Mouse (Mus musculus) midbrain, embryonic 11.5 days (tissue): Measurements from ENCODE around the gene Gm45716. TPM values are rescaled to one million over a fixed set of nuclear protein-coding genes. Genes with fewer than 3 reads are reported as not detected.

ENCODE experiments used
- ATAC-seq: fragments of 200-750 bp; cut with Nextera tagmentation; 2 replicates; pipeline ENCODE4 v1.8.0; 2017; ENCODE audit warnings: moderate TSS enrichment, moderate library complexity; ENCODE audit not compliant: low FRiP score
- DNase-seq: peaks from one replicate; pipeline ENCODE4 v3.0.0; 2015; ENCODE audit warnings: low spot score; ENCODE audit errors: missing footprints
- H3K27ac ChIP-seq: fragments of 300-500 bp; sonication (generic); 2 replicates; pipeline ENCODE4 v1.5.1; 2014; ENCODE audit warnings: low read depth, low read length
- H3K27me3 ChIP-seq: fragments of 300-500 bp; sonication (generic); 2 replicates; pipeline ENCODE4 v1.6.1; 2014; ENCODE audit warnings: mild to moderate bottlenecking, low read length, moderate library complexity, mixed read lengths; ENCODE audit not compliant: control insufficient read depth, insufficient read depth
- H3K36me3 ChIP-seq: fragments of 300-500 bp; sonication (generic); 2 replicates; pipeline ENCODE4 v1.6.1; 2014; ENCODE audit warnings: mild to moderate bottlenecking, low read length, moderate library complexity, mixed read lengths; ENCODE audit not compliant: control insufficient read depth, insufficient read depth
- H3K4me1 ChIP-seq: fragments of 300-500 bp; sonication (generic); 2 replicates; pipeline ENCODE4 v1.6.1; 2014; ENCODE audit warnings: low read length; ENCODE audit not compliant: control insufficient read depth, insufficient read depth
- H3K4me2 ChIP-seq: fragments of 300-500 bp; sonication (generic); 2 replicates; pipeline ENCODE4 v1.6.1; 2014; ENCODE audit warnings: mild to moderate bottlenecking, moderate library complexity
- H3K4me3 ChIP-seq: fragments of 300-500 bp; sonication (generic); 2 replicates; pipeline ENCODE4 v1.5.1; 2014; ENCODE audit warnings: low read depth, low read length
- H3K9ac ChIP-seq: fragments of 300-500 bp; sonication (generic); 2 replicates; pipeline ENCODE4 v1.6.1; 2014; ENCODE audit warnings: low read length
- H3K9me3 ChIP-seq: fragments of 300-500 bp; sonication (generic); 2 replicates; pipeline ENCODE4 v1.6.1; 2016; ENCODE audit warnings: low read length; ENCODE audit not compliant: control insufficient read depth
- WGBS: fragments of 180-500 bp; shearing (Covaris S2); extraction: QIAGEN DNeasy Blood & Tissue Kit; methylation state at CpG from one replicate; pipeline ENCODE4 v1.1.7; 2014; 5-methylcytosine and 5-hydroxymethylcytosine counted together
- polyA plus RNA-seq: library from polyadenylated mRNA; unstranded; fragments of >200 nt; fragmentation: Nextera tagmentation; extraction: Ambion mirVana; gene quantifications from 2 replicates; pipeline ENCODE4 v1.2.1, GENCODE M21; 2014

The Gm45716 gene
- polyA plus RNA-seq, 1 experiment from 2014 or later: 19.3 TPM

DNA sequence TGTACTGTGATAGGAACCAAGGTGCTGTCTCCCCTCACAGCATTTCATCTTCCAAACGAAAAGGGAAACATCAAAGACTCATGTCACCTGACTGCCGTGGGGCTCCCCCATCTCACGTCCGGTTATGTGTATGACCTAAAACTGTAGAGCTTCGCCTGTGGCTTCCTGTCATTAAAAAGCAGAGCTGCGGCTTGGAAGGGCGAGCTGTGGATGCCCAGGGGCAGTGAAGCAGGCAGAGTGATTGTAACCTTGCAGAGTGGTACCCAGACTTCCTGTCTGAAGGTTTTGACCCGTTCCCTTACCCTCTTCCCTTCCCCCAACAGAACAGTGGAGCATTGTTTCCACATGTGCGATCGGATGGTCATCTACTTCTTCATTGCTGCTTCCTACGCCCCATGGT, 76.7 kb downstream of the Gm45716 start:
- ATAC-seq (no peak), DNase-seq (no peak)
- no peaks in the 10 kb centered on the region; the same call in 1 of the 2 replicates for H3K4me1 ChIP-seq
- no peak overlapping the region for H3K4me2 ChIP-seq
- H3K36me3 ChIP-seq: peaks cover 17% of the 10 kb centered on the region
- no peaks in the 10 kb centered on the region; the same call in 1 of the 2 replicates for H3K27me3 ChIP-seq
- H3K4me3 ChIP-seq: no peak overlapping the region
- no peak overlapping the region for H3K9ac ChIP-seq
- H3K9me3 ChIP-seq: no peaks in the 10 kb centered on the region
- H3K27ac ChIP-seq: no peak overlapping the region
- 87% methylated on average over 11 of the region's 11 CpGs for WGBS

DNA sequence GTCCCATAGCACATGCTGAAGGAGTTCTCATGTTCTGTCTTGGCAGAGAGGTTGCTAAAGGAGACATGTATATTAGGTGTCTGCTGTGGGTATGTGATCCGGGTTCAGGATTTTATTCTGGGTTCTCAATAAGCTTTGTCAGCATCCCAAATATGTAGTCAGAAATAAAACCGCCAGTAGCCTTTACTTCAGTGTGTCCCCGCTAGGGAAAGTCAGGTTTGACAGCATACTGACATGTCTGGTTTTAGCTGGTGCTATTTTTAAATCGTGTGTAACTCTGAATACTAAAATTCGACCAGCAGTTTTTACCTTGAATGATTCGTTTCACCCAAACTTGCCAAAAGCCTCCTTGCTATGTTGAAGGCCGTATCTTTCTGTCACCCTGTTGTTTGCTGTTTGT, 78.1 kb downstream of the Gm45716 start:
- Histone ChIP-seq H3K4me3 (no peak overlapping the region), H3K4me1 (peaks cover 2% of the 10 kb centered on the region; the same call in 1 of the 2 replicates), H3K9ac (no peak overlapping the region), H3K27me3 (no peaks in the 10 kb centered on the region; the same call in 1 of the 2 replicates), H3K9me3 (no peaks in the 10 kb centered on the region), H3K27ac (no peak overlapping the region), H3K36me3 (peaks cover 17% of the 10 kb centered on the region), H3K4me2 (no peak overlapping the region)
- no peak for DNase-seq
- 91% methylated on average over 7 of the region's 7 CpGs for whole genome bisulfite sequencing
- ATAC-seq: no peak

DNA sequence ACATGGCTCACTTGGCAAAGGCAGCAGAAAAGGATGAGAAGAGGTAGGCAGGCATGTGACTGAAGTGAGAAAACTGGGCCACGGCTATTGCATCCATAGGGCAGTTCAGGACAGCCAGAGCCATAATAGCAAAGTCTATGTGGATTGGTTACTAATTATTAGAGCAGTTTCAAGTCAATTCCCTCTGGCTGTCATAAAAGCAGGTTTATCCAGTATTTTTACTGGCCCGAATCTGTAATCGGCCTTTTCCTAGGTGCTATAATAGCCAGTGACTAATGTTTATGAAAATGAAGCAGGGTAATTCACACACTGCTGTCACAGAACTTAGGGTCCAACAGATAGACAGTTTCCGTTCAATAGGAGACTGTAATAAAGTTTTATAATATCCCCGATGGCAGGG, 81.5 kb downstream of the Gm45716 start:
- WGBS: 83% methylated on average over 5 of the region's 5 CpGs
- Histone ChIP-seq H3K36me3 (no peaks in the 10 kb centered on the region), H3K4me1 (peaks cover 2% of the 10 kb centered on the region; the same call in 1 of the 2 replicates), H3K27me3 (no peaks in the 10 kb centered on the region; the same call in 1 of the 2 replicates), H3K9ac (no peak overlapping the region), H3K9me3 (no peaks in the 10 kb centered on the region), H3K4me2 (no peak overlapping the region), H3K27ac (no peak overlapping the region), H3K4me3 (no peak overlapping the region)
- no peak for ATAC-seq
- no peak for DNase-seq

DNA sequence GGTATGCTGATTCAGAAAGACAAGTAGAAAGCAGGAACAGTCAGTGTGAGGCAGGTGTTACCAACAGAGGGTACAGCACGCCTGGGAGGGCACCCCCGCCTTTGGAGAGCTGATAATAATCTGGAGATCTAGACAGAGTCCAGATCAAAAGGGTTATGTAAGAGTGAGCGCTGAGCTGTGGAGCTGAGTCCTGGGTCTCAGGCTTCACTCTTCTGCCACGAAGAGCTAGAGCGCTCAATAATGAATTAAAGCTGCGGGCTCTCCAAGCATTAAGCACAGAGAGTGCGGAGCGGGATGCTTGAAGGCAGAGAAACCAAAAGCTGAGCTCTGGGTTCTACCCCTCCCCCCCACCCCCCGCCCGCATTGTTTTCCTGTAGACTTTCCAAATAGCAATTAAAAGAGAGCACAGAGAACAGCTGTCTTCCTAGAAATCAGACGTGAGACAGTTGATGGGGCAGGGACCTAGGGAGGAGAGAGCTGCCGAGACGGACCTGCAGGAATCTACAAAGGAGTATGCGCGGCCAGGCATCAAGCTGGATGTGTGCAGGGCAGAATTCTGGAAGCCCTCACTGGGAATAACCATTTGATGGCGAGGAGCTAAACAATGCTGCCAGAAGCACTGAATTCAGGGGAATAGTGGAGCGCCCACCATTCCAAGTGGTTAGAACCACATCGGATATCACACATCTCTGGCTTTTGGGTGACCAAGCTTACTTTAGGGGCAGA, 82.1 kb downstream of the Gm45716 start:
- no peak for ATAC-seq
- no peaks in the 10 kb centered on the region; the same call in 1 of the 2 replicates for H3K27me3 ChIP-seq
- no peaks in the 10 kb centered on the region for H3K36me3 ChIP-seq
- WGBS: 39% methylated on average over 18 of the region's 18 CpGs
- H3K27ac ChIP-seq: no peak overlapping the region
- DNase-seq: no peak
- H3K9me3 ChIP-seq: no peaks in the 10 kb centered on the region
- H3K4me3 ChIP-seq: no peak overlapping the region
- peaks cover 2% of the 10 kb centered on the region; the same call in 1 of the 2 replicates for H3K4me1 ChIP-seq
- H3K4me2 ChIP-seq: no peak overlapping the region
- no peak overlapping the region for H3K9ac ChIP-seq

DNA sequence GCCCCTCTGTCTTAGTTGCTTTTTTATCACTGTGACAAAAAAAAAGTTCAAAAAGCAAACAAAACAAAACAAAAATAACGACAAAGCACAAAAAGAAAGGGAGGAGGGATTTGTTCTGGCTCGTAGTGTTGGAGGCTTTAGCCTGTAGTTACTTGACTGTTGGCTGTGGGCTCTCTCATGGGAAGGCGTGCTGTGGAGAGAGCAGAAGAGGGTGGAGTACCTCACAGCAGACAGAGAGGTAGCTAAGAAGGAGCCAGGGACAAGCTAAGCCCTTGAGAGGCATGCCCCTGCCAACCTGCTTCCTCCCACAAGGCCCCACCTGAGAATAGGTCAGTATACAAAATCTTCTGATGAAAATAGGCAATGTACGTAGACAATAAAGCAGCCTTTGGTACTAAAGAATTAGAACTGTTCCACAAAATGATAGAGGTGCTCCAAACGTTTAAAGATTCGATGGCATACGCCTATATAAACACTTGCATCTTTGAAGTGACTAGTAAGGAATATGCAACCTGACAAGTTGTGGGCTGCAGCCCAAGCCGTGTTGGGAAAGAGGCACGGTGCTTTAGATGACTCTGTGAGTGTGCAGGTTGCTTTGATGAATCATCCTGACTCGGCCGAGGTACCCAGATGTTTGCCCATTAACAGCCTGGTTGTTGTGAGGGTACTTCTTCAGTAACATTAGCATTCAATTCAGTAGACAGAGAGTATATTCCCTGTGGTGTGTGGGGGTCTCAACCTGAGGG, 82.8 kb downstream of the Gm45716 start:
- peaks cover 2% of the 10 kb centered on the region; the same call in 1 of the 2 replicates for H3K4me1 ChIP-seq
- H3K9me3 ChIP-seq: no peaks in the 10 kb centered on the region
- no peaks in the 10 kb centered on the region; the same call in 1 of the 2 replicates for H3K27me3 ChIP-seq
- WGBS: 87% methylated on average over 11 of the region's 11 CpGs
- no peak overlapping the region for H3K9ac ChIP-seq
- no peak overlapping the region for H3K4me2 ChIP-seq
- H3K36me3 ChIP-seq: no peaks in the 10 kb centered on the region
- DNase-seq: no peak
- H3K27ac ChIP-seq: no peak overlapping the region
- H3K4me3 ChIP-seq: no peak overlapping the region
- no peak for ATAC-seq

DNA sequence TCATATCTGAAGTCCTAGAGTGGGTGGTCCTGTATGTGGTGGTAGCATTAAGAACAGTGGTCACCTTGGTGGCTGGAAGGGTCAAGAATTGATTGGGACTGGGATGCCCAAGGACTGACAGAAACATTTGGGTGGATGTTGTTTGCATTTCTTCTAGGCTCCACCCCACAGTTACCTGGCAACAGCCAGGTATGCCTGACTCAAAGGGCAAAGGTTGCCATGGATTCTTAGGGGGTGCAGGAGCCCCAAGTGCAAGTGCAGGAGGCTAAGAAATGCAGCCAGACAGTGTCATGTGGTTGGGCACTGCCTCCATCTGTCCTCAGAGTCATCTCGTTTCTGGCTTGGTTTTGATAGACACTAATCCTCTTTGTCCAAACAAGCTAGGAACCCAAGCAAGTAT, 86.7 kb downstream of the Gm45716 start:
- H3K36me3 ChIP-seq: no peaks in the 10 kb centered on the region
- ATAC-seq (no peak), DNase-seq (no peak)

DNA sequence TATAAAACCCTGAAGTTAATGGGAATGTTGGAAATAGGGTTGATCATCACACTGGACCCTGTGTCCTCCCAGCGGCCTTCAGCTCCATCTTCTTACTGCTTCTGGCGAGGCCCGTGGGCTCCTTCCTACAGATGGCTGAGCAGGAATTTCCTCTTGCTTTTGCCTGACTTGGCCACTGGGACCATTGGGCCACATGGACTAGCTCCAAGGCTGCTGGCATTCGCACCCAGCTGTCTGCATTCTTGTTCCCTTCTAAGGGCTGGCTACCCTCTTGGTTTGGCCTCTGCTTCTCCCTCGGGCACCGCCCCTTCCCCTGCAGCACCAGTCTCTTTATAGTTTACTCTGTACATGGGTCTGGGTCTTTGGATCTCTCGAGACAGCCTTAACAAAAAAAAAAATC, 88.2 kb downstream of the Gm45716 start:
- H3K27ac ChIP-seq: no peak overlapping the region
- no peak for DNase-seq
- no peak for ATAC-seq
- H3K9me3 ChIP-seq: no peaks in the 10 kb centered on the region
- H3K4me1 ChIP-seq: no peaks in the 10 kb centered on the region
- H3K9ac ChIP-seq: no peak overlapping the region
- H3K4me2 ChIP-seq: no peak overlapping the region
- H3K27me3 ChIP-seq: no peaks in the 10 kb centered on the region
- H3K4me3 ChIP-seq: no peak overlapping the region
- WGBS: 88% methylated on average over 7 of the region's 7 CpGs
- H3K36me3 ChIP-seq: no peaks in the 10 kb centered on the region

More for the DNA sequence above, 86.7 kb downstream of the Gm45716 start:
- Histone ChIP-seq H3K4me1 (peaks cover 2% of the 10 kb centered on the region; the same call in 1 of the 2 replicates), H3K9ac (no peak overlapping the region), H3K9me3 (no peaks in the 10 kb centered on the region), H3K4me3 (no peak overlapping the region), H3K27ac (no peak overlapping the region), H3K27me3 (no peaks in the 10 kb centered on the region), H3K4me2 (no peak overlapping the region)
- WGBS: 27% methylated on average over 1 of the region's 1 CpGs

DNA sequence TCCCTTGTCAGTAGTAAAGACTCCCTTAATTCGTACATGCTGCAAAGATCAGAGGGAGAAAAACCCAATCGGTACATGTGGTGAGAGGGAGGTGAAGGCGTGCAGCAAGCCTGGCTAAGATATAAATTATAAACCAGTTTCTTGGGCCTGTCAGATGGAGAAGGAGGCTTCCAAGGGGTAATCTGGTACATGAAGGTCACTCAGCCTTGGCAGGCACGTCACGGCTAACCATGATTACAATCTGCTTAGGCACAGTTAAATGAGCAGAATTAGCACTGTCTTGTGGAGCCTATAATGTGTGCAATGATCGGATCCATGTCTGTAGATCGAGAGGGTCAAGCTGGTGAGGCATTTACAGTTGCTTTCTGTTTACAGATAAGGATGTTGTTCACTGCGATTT, 88.7 kb downstream of the Gm45716 start:
- H3K36me3 ChIP-seq: no peaks in the 10 kb centered on the region
- no peaks in the 10 kb centered on the region for H3K9me3 ChIP-seq
- DNase-seq (no peak), ATAC-seq (no peak)
- H3K9ac ChIP-seq: no peak overlapping the region
- no peak overlapping the region for H3K4me2 ChIP-seq
- no peak overlapping the region for H3K4me3 ChIP-seq
- H3K27ac ChIP-seq: no peak overlapping the region
- no peaks in the 10 kb centered on the region for H3K4me1 ChIP-seq
- 87% methylated on average over 8 of the region's 8 CpGs for WGBS
- no peaks in the 10 kb centered on the region for H3K27me3 ChIP-seq

DNA sequence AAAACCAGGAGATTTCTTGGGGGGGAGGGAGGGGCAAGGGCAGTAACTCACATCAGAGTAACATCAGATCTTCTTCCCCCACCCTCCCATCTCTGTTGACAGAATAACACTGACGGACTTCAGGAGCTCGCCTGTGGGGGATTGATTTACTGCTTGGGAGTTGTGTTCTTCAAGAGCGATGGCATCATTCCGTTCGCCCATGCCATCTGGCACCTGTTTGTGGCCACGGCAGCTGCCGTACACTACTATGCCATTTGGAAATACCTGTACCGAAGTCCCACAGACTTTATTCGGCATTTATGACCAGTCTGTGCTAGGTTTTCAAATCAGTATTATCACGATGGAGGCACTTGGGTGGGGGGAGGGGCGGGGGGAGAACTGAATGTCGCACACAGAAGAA, 89.1 kb downstream of the Gm45716 start:
- no peak overlapping the region for H3K4me2 ChIP-seq
- no peak overlapping the region for H3K27ac ChIP-seq
- no peaks in the 10 kb centered on the region for H3K4me1 ChIP-seq
- no peak overlapping the region for H3K4me3 ChIP-seq
- DNase-seq (no peak), ATAC-seq (no peak)
- H3K36me3 ChIP-seq: no peaks in the 10 kb centered on the region
- no peaks in the 10 kb centered on the region for H3K9me3 ChIP-seq
- 95% methylated on average over 12 of the region's 12 CpGs for WGBS
- H3K9ac ChIP-seq: no peak overlapping the region
- H3K27me3 ChIP-seq: no peaks in the 10 kb centered on the region
